Mouse (Mus musculus): Measurements from ENCODE around the gene Akirin1.

DNA sequence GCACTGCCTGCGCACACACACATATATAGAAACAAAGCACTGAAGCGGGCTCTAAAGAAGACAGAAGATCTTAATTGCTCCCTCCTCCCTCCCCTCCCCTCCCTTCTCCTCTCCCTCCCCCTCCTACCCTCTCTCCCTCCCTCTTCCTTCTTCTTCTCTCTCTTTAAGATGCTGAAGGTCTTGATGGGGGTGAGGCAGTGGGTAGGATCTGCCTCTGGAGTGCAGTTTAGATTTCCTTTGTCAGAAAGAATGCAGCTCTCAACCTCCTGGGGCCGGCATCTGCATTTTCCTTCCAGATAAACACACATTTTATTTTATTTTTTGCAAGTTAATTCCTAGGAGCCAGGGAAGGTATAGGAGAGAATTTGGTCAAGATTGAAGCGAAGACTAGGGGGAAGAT is 18.1 kb upstream of the Akirin1 start:
- TF ChIP-seq CTCF (IDR thresholded peaks at IDR 0.05; ENCODE audit: low read depth, low read length) (no peak), GATA1 (IDR thresholded peaks at IDR 0.05; ENCODE audit: borderline replicate concordance, low read length) (no peak), POLR2AphosphoS5 (IDR thresholded peaks at IDR 0.05; ENCODE audit: insufficient replicate concordance, low read depth, low read length) (no peak), TAL1 (conservative IDR thresholded peaks at IDR 0.05; ENCODE audit: low read depth, low read length) (no peak)

Measured in G1E (cell line).